Mouse (Mus musculus): ENCODE results near the gene Lrrc8d. TPM values are rescaled to one million over a fixed set of nuclear protein-coding genes. Genes with fewer than 3 reads are reported as not detected.

The Lrrc8d gene
- total RNA-seq, 2 experiments from 2014 or later = 53.8 to 58.3 TPM

DNA sequence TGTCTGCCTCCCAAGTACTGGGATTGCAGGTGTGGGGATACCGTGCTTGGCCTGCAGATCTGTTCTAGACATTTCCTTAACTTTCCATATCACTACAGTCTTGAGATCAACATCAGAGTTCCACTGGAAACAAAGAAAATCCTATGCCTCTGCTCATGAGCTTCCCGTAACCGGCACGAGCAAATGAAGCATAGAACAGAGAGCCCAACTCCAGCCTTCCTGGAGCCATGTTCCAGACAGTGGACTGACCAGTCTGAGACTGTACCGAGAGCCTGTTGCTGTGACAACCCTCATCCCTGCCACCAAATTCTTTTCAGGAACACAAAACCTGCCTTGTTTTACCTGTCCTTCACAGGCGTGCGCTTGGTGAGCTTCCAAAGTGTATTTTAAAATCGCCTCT is 15.3 kb downstream of the Lrrc8d start:
- no peak for DNase-seq (ENCODE audit: low spot score in 2 of 2)

DNA sequence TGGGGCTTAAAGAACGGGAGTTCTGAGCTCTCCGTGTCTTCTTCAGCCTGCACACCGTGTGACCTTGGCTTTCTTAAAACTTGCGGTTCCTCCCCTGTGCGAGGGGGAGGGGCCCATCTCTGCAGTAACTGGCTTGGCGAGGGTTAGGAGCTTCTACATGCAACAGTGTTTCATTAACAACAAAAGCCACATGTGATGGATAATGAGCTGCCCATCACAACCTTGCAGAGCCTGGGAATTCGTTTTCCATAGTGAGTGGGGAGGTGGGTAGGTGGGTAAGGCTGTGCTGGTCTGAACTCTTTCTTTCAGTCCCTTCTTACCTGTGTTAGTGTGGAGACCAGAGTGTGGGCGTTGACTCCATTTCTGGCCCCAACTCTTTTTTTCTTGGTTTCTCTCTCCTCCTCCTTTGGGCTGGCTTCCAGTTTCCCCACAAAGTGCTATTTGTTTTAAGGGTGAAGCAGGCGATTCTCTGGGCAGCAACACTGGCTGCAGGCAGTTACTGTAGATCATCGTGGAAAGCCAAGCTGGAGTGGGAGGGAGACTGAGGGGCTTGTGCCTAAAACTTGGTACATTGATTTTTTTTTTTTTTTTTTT is 15.9 kb downstream of the Lrrc8d start:
- DNase-seq (ENCODE audit: low spot score in 2 of 2) = peak in 1 of 2 experiments; percentile 62

GRCm38 (mm10) chr5:105717294-105717693 is 17.5 kb downstream of the Lrrc8d start:
- no peak for DNase-seq (ENCODE audit: low spot score in 2 of 2)

DNA sequence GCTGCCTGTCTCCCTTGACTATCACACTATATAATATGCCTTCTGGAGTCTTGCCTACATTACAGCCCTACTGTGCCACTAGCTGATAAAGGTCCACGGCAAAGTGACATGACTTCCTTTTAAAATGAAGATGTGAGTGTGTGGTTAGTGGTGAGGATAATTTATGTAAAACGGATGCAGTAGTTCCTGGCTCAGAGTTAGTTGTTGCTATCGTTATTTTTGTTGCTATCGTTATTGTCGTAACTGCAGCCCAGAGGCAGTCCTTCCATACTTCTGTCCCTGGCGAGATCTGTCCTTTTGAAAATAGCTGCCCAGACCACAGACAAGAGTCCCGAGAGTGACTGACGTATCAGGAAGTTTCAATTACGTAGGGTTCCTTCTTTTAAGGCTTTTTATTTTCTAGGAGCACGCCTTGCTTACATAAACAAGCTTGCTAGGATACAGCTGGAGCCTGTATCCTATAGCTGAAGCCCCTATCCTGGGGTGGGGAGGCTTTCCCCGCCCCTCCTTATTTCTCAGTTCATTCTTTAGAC is 18.4 kb downstream of the Lrrc8d start:
- no peak for DNase-seq (ENCODE audit: low spot score in 2 of 2)

- no peak for DNase-seq (ENCODE audit: low spot score in 2 of 2)
These were observed 21.5 kb downstream of the Lrrc8d start for GRCm38 (mm10) chr5:105721267-105721666.

DNA sequence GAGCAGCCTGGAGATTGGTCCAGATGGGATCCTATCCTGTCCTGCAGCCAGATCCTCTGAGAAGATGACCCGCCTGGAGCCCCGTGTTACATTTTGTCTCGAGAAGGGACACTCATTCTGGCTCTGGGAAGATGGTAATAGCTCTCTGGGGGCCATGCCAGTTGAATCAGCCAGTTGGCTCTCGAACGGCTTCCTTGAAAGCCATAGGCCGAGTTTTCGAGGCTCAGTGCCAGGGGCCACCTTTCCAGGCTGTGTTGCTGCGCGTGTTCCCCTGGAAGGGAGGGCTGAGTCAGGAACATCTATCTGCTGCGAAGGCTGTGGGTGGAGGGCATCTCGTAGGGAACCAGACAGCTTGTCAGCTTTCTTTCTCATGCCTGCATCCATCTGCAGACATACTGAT is 23.0 kb downstream of the Lrrc8d start:
- no peak for DNase-seq (ENCODE audit: low spot score in 2 of 2)

DNA sequence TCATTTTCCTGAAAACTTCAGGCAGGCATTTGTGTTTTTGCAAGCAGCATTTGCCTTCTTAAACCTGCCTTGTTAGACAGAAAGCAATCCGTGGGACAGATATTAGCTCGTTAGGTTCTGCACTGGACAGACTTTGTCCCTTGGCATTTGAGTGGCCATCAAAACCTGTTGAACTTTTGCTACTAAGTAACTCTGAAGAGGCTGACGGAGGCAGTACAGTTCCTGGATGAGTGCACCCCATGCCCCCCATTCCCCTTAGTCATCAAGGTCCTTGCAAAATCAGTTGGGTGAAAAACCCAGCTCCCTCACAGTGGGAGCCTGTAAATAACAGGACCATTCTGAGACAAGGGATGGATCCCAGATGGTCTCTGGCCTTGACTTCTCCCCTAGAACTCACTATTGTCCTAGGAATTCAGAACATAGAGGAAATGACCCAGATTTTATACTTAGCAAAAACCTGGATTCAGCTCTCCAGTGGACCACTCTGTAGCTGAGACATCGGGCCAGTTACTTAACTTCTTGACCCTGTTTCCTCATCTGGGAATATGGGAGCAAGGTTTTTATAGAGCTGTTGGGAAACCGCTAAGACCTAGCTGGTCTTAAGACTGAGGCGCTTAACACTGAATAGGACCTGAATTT is 30.5 kb downstream of the Lrrc8d start:
- DNase-seq (ENCODE audit: low spot score in 2 of 2) = no peak

DNA sequence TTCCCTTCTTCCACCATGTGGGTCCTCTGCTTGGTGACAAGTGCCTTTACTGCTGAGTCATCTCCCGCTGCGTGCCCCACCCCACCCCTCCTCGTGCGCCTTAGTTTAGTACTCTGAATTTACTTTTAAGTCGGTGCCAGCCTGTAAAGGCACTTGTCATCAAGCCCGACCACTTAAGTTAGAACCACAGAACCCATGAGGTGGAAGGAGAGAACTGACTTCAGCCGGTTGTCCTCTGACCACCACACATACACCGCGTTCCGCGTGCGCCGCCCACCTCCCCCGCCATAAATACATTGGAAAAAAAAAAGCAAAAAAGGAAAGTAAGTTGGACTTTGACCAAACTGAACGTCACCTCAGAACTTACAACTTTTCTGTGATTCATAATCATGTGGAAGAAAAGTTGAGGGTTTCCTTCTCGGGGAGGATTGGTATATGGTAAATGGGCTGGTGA is 31.4 kb downstream of the Lrrc8d start:
- no peak for DNase-seq (ENCODE audit: low spot score in 2 of 2)

GRCm38 (mm10) chr5:105731627-105732432 is 32.1 kb downstream of the Lrrc8d start:
- DNase-seq (ENCODE audit: low spot score in 2 of 2) = peak in 1 of 2 experiments; percentile 51

GRCm38 (mm10) chr5:105732433-105732891 is 32.7 kb downstream of the Lrrc8d start:
- no peak for DNase-seq (ENCODE audit: low spot score in 2 of 2)

DNA sequence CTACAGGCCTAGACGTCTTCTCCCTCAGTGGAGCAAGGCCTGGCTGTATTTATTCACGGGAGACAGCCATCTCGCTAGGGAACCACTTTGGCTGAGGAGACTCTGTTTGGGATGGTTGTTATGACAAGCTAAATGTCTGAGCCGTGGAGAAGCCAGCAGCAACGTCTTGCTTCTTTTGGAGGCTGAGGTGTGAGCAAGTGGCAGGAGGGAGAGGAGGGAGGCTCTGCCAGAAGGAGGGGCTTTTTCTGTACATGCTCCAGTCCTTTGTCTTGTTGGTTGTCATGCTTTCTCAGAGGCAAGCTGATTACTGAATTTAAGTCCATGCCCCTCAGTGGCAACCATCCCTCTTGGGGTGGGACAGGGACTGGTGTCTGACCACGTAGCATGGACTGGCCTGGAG is 33.5 kb downstream of the Lrrc8d start:
- DNase-seq (ENCODE audit: low spot score in 2 of 2) = no peak

GRCm38 (mm10) chr5:105736365-105736764 is 36.6 kb downstream of the Lrrc8d start:
- DNase-seq (ENCODE audit: low spot score in 2 of 2) = no peak

GRCm38 (mm10) chr5:105737145-105737544 is 37.4 kb downstream of the Lrrc8d start:
- DNase-seq (ENCODE audit: low spot score in 2 of 2) = no peak

GRCm38 (mm10) chr5:105740437-105740836 is 40.7 kb downstream of the Lrrc8d start:
- no peak for DNase-seq (ENCODE audit: low spot score in 2 of 2)

DNA sequence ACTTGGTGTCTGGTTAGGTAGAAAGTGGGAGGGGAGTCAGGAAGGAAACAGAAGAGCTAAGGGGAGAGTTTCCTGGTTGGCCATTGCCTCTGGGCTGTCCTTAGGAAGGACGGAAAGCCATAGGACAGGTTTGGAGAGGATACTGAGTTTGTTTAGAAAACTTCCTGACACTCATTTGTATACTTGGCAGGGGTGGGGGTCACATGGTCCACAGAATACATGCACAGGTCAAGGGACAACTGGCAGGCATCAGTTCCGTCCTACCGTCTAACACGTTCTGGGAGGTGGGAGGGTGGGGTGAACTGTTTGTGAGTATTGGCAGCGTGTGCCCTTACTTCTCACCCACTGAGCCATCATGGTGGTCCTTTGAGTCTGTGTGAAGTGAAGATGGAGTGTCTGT is 42.9 kb downstream of the Lrrc8d start:
- DNase-seq (ENCODE audit: low spot score in 2 of 2) = no peak

DNA sequence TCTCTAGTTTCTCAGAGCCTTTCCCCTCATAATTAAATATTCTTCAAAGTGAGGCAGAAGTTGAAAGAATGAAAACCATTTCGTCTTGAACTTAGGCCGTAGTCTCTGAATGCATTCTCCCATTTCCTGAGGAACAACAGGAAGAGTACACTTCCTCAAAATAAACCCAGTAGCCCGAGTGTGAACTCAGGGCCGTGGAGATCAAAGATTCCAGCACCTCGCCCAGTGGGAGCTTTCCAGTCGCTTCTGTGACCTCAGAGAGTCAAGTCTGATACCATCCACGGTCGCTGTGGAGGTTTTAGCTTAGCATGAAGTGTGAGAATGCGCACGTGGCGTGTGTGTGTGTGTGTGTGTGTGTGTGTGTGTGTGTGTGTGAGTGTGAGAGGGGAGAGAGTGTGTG is 45.6 kb downstream of the Lrrc8d start:
- DNase-seq (ENCODE audit: low spot score in 2 of 2) = no peak

- DNase-seq (ENCODE audit: low spot score in 2 of 2) = no peak
These were observed 46.2 kb downstream of the Lrrc8d start for GRCm38 (mm10) chr5:105745927-105746454.

DNA sequence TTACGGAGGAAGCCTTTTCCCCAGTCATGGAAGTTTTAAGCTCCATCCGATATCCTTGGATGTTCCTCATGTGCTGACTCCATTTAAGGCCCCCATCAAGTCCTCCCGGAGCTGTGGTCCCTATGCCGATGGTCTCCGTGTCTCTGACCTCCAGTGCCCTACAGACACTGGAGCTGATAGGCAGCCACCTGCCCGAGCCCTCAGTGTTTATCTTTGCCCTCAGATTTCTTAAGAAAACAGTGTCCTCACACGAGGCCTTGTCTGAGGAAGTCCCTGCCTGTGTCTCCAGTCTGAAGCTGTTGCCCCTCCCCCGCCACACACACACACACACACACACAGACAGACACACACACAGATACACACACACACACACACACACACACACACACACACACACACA is 55.0 kb downstream of the Lrrc8d start:
- no peak for DNase-seq (ENCODE audit: low spot score in 2 of 2)

DNA sequence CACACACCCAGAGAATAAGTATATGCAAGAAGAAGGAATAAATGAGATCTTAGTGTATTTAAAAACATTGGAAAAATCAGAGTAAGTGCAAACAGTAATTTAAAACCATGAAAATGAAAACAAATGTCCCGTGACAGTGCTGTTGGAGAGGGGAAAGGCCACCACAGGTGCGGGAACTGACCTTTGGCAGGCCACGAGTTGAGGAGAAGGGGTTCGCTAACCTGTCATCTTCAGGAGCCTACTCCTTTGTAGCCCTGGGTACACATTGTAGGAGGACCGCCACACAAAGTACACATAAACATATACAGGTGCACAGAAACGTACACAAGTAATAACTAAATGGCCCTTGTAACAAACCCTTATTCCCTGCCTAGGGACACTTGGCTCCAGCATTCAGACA is 55.7 kb downstream of the Lrrc8d start:
- DNase-seq (ENCODE audit: low spot score in 2 of 2) = no peak

- DNase-seq (ENCODE audit: low spot score in 2 of 2) = no peak
These were observed 58.2 kb downstream of the Lrrc8d start for GRCm38 (mm10) chr5:105757978-105758377.

DNA sequence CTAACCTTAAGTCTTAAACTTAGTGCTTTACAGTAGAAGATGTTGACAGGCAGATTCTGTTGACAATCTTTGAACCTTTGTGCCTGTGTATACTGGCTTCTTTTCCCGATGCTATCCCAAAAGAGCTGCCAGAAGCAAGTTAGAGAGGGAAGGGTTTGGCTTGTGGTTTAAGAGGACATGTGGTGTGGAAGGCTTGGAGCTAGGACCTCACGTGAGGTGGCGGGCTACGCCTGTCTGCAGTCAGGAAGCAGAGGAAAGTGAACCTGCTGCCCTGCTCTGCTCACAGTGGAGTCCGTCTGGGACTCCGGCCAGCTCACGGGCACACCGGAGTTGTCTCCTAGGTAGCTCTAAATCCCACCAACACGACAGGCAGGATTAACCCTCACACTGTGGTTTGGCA is 59.1 kb downstream of the Lrrc8d start:
- no peak for DNase-seq (ENCODE audit: low spot score in 2 of 2)
